Mouse (Mus musculus) heart, embryonic 15.5 days (tissue): ENCODE data around the gene Tor3a. TPM values are rescaled to one million over a fixed set of nuclear protein-coding genes. Genes with fewer than 3 reads are reported as not detected.

Source experiments
- ATAC-seq: fragments of 200-750 bp; cut with Nextera tagmentation; replicated peaks from 2 replicates; pipeline ENCODE4 v1.8.0; 2017; ENCODE audit warnings: low read depth, moderate TSS enrichment; ENCODE audit not compliant: insufficient number of reproducible peaks, insufficient read depth, low FRiP score
- H3K27ac ChIP-seq: fragments of 300-500 bp; sonication (generic); 2 replicates; pipeline ENCODE4 v1.5.1; 2015; ENCODE audit warnings: mild to moderate bottlenecking, inconsistent platforms
- H3K27me3 ChIP-seq: fragments of 300-500 bp; sonication (generic); 2 replicates; pipeline ENCODE4 v1.6.1; 2015; ENCODE audit warnings: inconsistent platforms
- H3K36me3 ChIP-seq: fragments of 300-500 bp; sonication (generic); 2 replicates; pipeline ENCODE4 v1.6.1; 2015; ENCODE audit warnings: mild to moderate bottlenecking, inconsistent platforms
- H3K4me1 ChIP-seq: fragments of 300-500 bp; sonication (generic); replicated peaks from 2 replicates; pipeline ENCODE4 v1.6.1; 2015; ENCODE audit warnings: inconsistent platforms
- H3K4me2 ChIP-seq: fragments of 300-500 bp; sonication (generic); 2 replicates; pipeline ENCODE4 v1.6.1; 2015; ENCODE audit warnings: inconsistent platforms, mild to moderate bottlenecking, moderate library complexity
- H3K4me3 ChIP-seq: fragments of 300-500 bp; sonication (generic); 2 replicates; pipeline ENCODE4 v1.5.1; 2015; ENCODE audit warnings: mild to moderate bottlenecking, inconsistent platforms
- H3K9ac ChIP-seq: fragments of 300-500 bp; sonication (generic); 2 replicates; pipeline ENCODE4 v1.6.1; 2015; ENCODE audit warnings: mild to moderate bottlenecking, inconsistent platforms
- H3K9me3 ChIP-seq: fragments of 300-500 bp; sonication (generic); replicated peaks from 2 replicates; pipeline ENCODE4 v1.6.1; 2016; ENCODE audit warnings: inconsistent platforms
- WGBS: fragments of 180-500 bp; shearing (Covaris S2); methylation state at CpG from one replicate; pipeline ENCODE4 v1.1.7; 2015; ENCODE audit warnings: mixed read lengths; 5-methylcytosine and 5-hydroxymethylcytosine counted together
- polyA plus RNA-seq: library from polyadenylated mRNA; unstranded; fragments of >200 nt; fragmentation: Nextera tagmentation; extraction: Ambion mirVana; gene quantifications from 2 replicates; pipeline ENCODE4 v1.2.1, GENCODE M21; 2015

Tor3a gene
- polyA plus RNA-seq, 1 experiment from 2014 or later: 6.5 TPM

DNA sequence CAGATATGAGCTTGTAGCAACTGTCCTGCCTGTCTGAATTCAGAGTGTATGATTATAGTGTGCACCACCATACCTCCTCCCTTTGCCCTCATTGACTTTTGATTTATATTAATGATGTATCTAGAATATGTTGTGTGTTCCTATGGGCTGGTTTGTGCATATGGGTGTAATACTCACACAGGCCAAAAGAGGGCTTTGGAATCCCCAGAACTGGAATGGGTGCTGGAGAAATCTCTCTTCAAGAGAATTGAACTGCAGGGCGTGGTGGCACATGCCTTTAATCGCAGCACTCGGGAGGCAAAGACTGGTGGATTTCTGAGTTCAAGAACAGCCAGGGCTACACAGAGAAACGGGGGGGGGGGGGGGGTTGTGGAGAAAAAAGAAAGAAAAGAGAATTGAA, 47.4 kb downstream of the Tor3a start:
- peaks cover 34% of the 10 kb centered on the region for H3K36me3 ChIP-seq
- no peaks in the 10 kb centered on the region for H3K27me3 ChIP-seq
- H3K4me3 ChIP-seq: no peak overlapping the region
- no peaks in the 10 kb centered on the region for H3K4me1 ChIP-seq
- WGBS: 81% methylated on average over 4 of the region's 4 CpGs
- no peaks in the 10 kb centered on the region for H3K9me3 ChIP-seq
- ATAC-seq: no peak
- no peak overlapping the region for H3K9ac ChIP-seq
- no peak overlapping the region for H3K4me2 ChIP-seq
- no peak overlapping the region for H3K27ac ChIP-seq

DNA sequence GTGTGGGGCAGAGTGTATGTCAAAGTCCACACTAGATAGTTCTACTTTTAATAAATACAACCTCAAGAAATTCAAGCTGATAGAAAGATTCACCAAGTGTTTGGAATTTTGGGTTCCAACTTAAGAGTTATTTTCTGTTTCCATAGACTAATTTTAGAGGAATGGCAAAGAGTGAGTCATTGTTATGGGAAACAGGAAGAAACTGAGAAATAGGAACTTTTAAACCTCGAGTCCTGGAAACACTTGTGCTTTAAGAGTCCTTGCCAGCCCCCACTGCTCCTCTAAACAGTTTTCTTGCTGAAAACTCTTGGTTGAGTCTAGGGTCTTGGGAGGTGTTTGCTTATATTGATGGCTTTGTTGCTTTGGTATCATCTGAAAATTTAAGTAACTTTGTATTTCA, 49.9 kb downstream of the Tor3a start:
- Histone ChIP-seq H3K27ac (no peak overlapping the region), H3K9me3 (no peaks in the 10 kb centered on the region), H3K4me3 (no peak overlapping the region), H3K27me3 (no peaks in the 10 kb centered on the region), H3K9ac (no peak overlapping the region), H3K36me3 (peaks cover 12% of the 10 kb centered on the region; the same call in 1 of the 2 replicates), H3K4me2 (no peak overlapping the region), H3K4me1 (peaks cover 7% of the 10 kb centered on the region)
- no peak for ATAC-seq
- WGBS: 60% methylated on average over 1 of the region's 1 CpGs

DNA sequence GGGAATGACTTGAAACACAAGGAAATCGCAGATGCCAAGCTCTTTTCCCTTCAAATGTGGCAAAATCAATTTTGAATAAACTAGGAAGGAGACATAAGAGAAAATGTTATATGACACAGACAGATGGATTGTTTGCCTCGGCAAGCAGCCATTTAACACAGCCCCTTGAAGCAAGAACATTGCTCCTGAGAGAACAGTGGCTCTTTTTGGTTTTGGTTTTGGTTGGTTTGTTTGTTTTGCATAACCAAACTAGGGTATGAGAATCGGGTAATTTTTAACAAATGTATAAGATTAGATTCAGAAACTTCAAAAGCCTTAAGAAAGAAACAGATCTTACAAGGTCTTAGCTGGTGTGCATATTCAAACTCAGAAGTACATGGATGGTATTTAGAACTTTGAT, 53.2 kb downstream of the Tor3a start:
- H3K4me2 ChIP-seq: no peak overlapping the region
- H3K9me3 ChIP-seq: no peaks in the 10 kb centered on the region
- no peak overlapping the region for H3K27ac ChIP-seq
- H3K4me1 ChIP-seq: peaks cover 12% of the 10 kb centered on the region
- no peak for ATAC-seq
- H3K36me3 ChIP-seq: peaks cover 9% of the 10 kb centered on the region; the same call in 1 of the 2 replicates
- WGBS: 81% methylated on average over 3 of the region's 3 CpGs
- no peak overlapping the region for H3K4me3 ChIP-seq
- H3K27me3 ChIP-seq: no peaks in the 10 kb centered on the region
- H3K9ac ChIP-seq: no peak overlapping the region

DNA sequence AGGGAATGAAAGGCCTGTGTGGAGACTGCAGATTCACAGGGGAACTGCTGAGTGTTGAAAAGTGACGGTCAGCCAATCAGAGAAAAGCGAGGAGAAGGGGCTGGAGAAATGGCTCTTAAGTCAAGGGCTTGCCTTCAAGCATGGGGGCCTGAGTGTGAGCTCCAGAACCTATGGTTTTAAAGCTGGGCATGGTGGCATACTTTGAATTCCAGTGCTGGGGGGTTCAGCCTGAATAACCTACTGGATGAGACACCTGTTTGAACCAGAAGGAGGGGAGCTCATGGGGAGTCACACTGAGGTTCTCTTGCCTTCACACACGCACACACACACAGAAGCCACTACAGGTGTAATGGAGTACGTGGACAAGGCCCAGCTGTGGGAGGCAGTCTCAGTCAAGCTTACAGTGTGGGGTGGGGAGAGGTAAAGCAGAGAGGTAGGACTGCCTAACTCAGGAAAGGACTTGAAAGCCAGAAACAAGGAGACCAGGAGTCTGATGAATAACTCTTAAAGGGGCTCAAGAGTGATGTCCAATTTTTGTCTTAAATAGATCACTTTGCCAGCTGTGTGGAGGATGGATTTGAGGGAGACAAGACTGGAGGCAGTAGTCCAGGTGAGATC, 53.8 kb downstream of the Tor3a start:
- Histone ChIP-seq H3K4me1 (peaks cover 18% of the 10 kb centered on the region), H3K9ac (no peak overlapping the region), H3K27ac (no peak overlapping the region), H3K4me3 (no peak overlapping the region), H3K27me3 (no peaks in the 10 kb centered on the region), H3K9me3 (no peaks in the 10 kb centered on the region), H3K4me2 (no peak overlapping the region), H3K36me3 (peaks cover 3% of the 10 kb centered on the region; the same call in 1 of the 2 replicates)
- 59% methylated on average over 4 of the region's 4 CpGs for WGBS
- ATAC-seq: no peak

DNA sequence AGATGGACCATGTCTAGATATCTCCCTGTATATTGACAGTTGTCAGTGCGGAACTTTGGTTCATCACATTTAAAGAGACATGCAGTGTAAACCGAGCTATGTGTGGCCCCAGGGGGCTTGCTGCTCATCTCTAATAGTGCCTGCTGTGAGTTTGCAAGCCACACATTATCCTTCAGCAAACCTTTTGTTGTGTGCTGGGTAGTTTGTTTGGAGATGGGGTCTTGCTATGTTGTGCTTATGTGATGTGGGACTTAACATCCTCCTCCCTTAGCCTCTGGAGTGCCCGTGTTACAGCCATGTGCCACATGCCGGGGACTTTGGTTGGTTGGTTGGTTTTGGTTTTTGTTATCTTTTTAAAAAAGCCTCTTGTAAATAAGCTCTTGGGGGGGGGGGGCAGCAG, 56.3 kb downstream of the Tor3a start:
- no peak overlapping the region for H3K4me3 ChIP-seq
- H3K9me3 ChIP-seq: no peaks in the 10 kb centered on the region
- no peak overlapping the region for H3K27ac ChIP-seq
- WGBS: 54% methylated on average over 4 of the region's 4 CpGs
- no peak for ATAC-seq
- peaks cover 32% of the 10 kb centered on the region for H3K4me1 ChIP-seq
- no peaks in the 10 kb centered on the region for H3K27me3 ChIP-seq
- H3K4me2 ChIP-seq: no peak overlapping the region
- H3K36me3 ChIP-seq: no peaks in the 10 kb centered on the region; the same call in 1 of the 2 replicates
- no peak overlapping the region for H3K9ac ChIP-seq

DNA sequence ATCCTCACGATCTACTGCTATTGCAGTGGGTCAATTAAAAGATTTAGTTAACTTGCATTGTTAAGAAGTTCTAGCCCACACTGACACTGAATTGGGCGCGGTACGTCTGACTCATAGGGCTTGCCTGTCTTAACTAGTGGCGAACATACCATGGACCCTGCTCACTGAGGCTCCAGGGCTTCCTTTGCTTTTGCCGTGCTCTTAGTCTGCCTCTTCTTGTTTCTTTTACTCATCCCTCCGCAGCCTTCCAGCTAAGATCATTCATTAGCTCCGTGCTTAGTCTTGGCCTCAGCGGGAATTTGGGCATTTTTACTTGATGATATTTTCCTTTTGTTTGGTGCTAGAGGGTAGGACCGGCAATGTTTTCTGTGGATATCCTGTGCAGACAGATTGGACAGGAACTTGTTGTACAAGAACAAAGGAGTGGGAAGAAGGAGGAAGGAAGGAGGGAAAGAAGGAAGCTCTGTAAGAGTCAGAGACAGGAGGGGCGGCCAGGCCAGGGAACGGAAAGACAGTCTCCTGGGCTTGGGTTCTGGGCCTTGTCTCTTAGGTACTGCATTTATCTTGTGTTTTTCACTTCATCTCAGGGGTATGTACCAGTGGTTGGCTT, 57.1 kb downstream of the Tor3a start:
- H3K27ac ChIP-seq: peak overlapping the region; percentile 48
- no peaks in the 10 kb centered on the region for H3K27me3 ChIP-seq
- ATAC-seq: no peak
- peak overlapping the region; percentile 4; the same call in 1 of the 2 replicates for H3K4me3 ChIP-seq
- peaks cover 32% of the 10 kb centered on the region for H3K4me1 ChIP-seq
- H3K4me2 ChIP-seq: peak overlapping the region; percentile 1
- H3K9me3 ChIP-seq: no peaks in the 10 kb centered on the region
- no peaks in the 10 kb centered on the region for H3K36me3 ChIP-seq
- no peak overlapping the region for H3K9ac ChIP-seq
- 47% methylated on average over 12 of the region's 12 CpGs for WGBS

DNA sequence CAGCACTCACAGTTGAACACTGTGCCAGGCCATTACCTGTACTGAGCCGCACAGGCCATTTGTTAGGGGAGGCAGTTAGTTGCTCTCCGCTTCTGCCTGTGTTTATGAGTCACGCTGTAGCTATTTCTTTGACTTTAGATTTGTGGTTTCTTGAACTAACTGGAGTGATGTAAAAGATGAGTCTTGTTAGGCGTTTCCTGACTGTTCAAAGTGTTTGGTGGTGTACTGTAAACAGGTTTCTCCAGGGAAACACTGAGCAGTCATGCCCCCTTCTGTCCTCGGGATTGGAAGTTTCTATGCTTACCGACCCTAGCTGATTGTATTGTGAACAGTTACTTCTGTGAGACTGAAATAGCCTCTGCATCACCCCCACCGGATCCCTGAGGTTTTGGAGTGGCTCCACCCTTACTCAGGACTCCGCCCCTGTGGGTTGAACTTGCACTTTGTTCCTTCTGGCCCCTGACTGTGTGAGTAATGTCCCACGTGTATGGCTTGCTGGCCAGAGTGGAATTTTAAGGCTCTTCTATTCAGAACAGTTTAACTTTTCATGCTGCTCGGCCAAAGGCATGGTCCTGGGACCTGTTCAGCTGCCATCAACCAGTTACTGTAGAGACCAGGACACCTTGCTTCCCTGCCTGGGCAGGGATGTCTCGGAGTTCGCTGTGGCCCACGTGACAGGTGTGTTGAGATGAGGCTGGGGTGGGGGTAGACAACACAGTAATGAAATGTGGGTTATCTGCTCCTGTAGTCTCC, 58.6 kb downstream of the Tor3a start:
- H3K27me3 ChIP-seq: no peaks in the 10 kb centered on the region
- H3K4me1 ChIP-seq: peaks cover 31% of the 10 kb centered on the region
- peak overlapping the region; percentile 64 for H3K4me2 ChIP-seq
- H3K9me3 ChIP-seq: no peaks in the 10 kb centered on the region
- H3K4me3 ChIP-seq: peak overlapping the region; percentile 39
- peak overlapping the region; percentile 38; the same call in 1 of the 2 replicates for H3K9ac ChIP-seq
- WGBS: 10% methylated on average over 13 of the region's 13 CpGs
- peak overlapping the region; percentile 75 for H3K27ac ChIP-seq
- H3K36me3 ChIP-seq: no peaks in the 10 kb centered on the region; the same call in 1 of the 2 replicates
- peak; percentile 90 for ATAC-seq

DNA sequence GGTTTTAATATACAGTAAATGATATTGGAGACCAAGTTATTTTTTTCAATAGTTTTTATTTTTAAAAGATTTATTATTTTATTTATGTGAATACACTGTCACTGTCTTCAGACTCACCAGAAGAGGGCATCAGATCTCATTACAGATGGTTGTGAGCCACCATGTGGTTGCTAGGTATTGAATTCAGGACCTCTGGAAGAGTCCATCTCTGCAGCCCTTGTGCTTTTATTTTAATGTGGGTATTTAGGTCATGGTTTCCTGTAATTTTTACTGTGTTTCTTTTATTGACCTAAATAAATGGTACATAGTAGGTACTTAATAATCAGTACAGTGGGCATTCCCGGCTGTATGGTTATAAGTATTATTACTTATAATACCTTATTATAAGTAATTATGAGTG, 59.4 kb downstream of the Tor3a start:
- no peaks in the 10 kb centered on the region for H3K9me3 ChIP-seq
- H3K4me1 ChIP-seq: peaks cover 24% of the 10 kb centered on the region
- no peaks in the 10 kb centered on the region; the same call in 1 of the 2 replicates for H3K36me3 ChIP-seq
- H3K4me3 ChIP-seq: no peak overlapping the region
- no peaks in the 10 kb centered on the region for H3K27me3 ChIP-seq
- no peak for ATAC-seq
- H3K4me2 ChIP-seq: no peak overlapping the region
- no peak overlapping the region for H3K9ac ChIP-seq
- H3K27ac ChIP-seq: peak overlapping the region; percentile 75; the same call in 1 of the 2 replicates
- WGBS: 86% methylated on average over 1 of the region's 1 CpGs

DNA sequence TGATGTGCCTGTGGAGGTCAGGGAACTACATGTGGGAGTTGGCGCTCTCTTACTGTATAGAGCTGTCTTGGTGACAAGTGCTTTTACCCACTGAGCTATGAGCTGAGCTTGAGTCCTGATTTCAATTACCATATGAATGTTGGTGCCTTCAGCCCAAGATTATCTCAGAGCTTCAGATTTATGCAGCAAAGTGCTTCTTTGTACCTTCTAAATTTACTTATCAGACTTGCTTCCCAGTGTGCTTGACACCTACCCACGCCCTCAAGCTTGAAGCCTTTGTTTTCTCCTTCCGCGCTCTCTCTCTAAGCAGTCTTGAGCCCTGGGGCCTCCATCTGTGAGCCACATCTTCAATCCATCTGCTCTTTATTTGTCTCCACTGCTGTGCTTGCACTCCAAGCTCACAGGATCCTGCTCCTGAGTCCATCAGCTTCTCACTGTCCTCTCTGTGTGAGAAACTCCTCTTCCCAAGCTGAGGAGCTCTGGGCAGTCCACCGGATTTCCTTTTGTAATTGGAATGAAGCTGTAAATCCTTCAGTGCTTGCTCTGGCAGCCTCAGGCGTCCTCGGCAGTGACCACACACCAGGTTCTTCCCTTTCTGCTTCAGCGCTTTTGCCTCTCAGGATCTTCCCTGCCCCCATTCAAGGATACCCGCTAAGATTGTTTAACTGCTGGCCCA, 60.2 kb downstream of the Tor3a start:
- H3K27ac ChIP-seq: peak overlapping the region; percentile 74
- H3K27me3 ChIP-seq: no peaks in the 10 kb centered on the region
- peak overlapping the region; percentile 14; the same call in 1 of the 2 replicates for H3K9ac ChIP-seq
- H3K4me3 ChIP-seq: no peak overlapping the region
- no peaks in the 10 kb centered on the region for H3K9me3 ChIP-seq
- no peak overlapping the region for H3K4me2 ChIP-seq
- H3K36me3 ChIP-seq: no peaks in the 10 kb centered on the region; the same call in 1 of the 2 replicates
- H3K4me1 ChIP-seq: peaks cover 27% of the 10 kb centered on the region
- 39% methylated on average over 9 of the region's 9 CpGs for WGBS
- no peak; the same call in 1 of the 2 replicates for ATAC-seq

DNA sequence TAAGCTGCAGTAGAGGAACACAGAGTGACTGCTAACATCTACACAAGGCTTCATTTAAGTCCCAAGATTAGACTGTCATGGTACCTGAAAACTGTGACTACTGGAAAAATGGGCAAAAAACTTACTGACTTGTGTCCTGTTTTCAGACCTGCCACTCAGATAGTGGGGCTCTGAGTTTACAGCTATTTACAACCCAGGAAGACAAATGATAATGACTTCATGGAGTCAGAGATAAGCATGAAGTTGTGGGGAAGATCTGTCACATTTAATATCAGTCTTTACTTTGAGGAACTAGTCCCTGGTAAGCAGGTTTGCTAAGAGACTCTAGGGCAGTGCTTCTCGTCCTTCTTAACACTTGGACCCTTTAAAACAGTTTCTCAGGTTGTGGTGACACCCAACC, 63.9 kb downstream of the Tor3a start:
- H3K9ac ChIP-seq: no peak overlapping the region
- H3K4me1 ChIP-seq: peaks cover 22% of the 10 kb centered on the region
- no peaks in the 10 kb centered on the region for H3K9me3 ChIP-seq
- H3K36me3 ChIP-seq: no peaks in the 10 kb centered on the region; the same call in 1 of the 2 replicates
- no peak for ATAC-seq
- H3K27ac ChIP-seq: no peak overlapping the region
- no peak overlapping the region for H3K4me2 ChIP-seq
- no peaks in the 10 kb centered on the region for H3K27me3 ChIP-seq
- 74% methylated on average over 1 of the region's 1 CpGs for WGBS
- H3K4me3 ChIP-seq: no peak overlapping the region

DNA sequence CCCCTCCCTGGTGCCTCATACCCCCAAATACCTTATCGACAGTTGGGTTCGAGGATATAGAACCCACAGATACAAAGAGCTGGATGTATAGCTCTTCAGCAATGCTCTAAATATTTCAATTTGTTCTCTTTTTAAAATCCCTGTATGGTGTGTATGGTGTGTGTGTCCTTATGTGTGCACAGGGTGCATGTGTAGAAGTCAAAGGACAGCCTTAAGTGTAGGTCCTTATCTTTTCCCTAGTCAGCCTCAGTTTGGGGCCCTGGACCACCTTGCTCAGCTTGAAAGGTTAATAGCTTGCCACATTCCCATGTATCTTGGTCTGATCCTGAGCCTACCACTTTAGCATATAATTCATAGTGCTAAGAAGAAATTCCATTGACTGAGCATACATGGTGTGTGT, 65.7 kb downstream of the Tor3a start:
- no peaks in the 10 kb centered on the region for H3K9me3 ChIP-seq
- H3K4me1 ChIP-seq: peaks cover 16% of the 10 kb centered on the region
- 79% methylated on average over 2 of the region's 2 CpGs for WGBS
- no peak overlapping the region for H3K4me2 ChIP-seq
- H3K36me3 ChIP-seq: no peaks in the 10 kb centered on the region; the same call in 1 of the 2 replicates
- no peak overlapping the region for H3K4me3 ChIP-seq
- H3K9ac ChIP-seq: no peak overlapping the region
- H3K27ac ChIP-seq: no peak overlapping the region
- H3K27me3 ChIP-seq: no peaks in the 10 kb centered on the region
- ATAC-seq: no peak
